8 mouse cellular contexts compared by ENCODE assay signal in genomic region chr1:180976110-180976679, GRCm38 (mm10). TPM values are rescaled to one million over a fixed set of nuclear protein-coding genes. Genes with fewer than 3 reads are reported as not detected.
DNase-seq lines count a peak whose midpoint lies in the region; TF ChIP-seq lines count a peak whose summit lies in the region.
"Had no signal": no experiment of that assay in that cellular context is flagged by ENCODE, and none has a peak within 500 bp of the region (broad histone marks: within the 10 kb centered on the region; RNA-seq: fewer than 3 reads in every experiment).

No protein-coding gene starts in this region.

- H3K27ac ChIP-seq in left cerebral cortex, adult 2 months, result no peak overlapping the region
- H3K27ac ChIP-seq: neural tube, embryonic 13.5 days had no signal

- DNase-seq in left cerebral cortex, adult 2 months (ENCODE audit: extremely low spot score in 1 of 2, low spot score in 2 of 2), result no peak
- DNase-seq in left cerebral cortex, adult 8-10 months (ENCODE audit: low spot score in 2 of 2), result no peak
- peak; percentile 61 for DNase-seq in MN1 (ENCODE audit: low spot score)
- DNase-seq in c-Kit-positive CD71-positive TER-119-positive erythroid progenitor cells, embryonic 14.5 days (ENCODE audit: low spot score), result peak; percentile 64
- DNase-seq in lung, postnatal 25 days (ENCODE audit: low spot score), result peak; percentile 48
- DNase-seq in thymus, postnatal 25 days, result peak; percentile 66
- DNase-seq in frontal cortex, postnatal 25 days (ENCODE audit: low spot score in 2 of 2), result no peak

- no peak overlapping the region for H3K4me3 ChIP-seq in left cerebral cortex, adult 2 months
- H3K4me3 ChIP-seq: neural tube, embryonic 13.5 days had no signal

- intact Hi-C loops in left cerebral cortex, adult 2 months (cut with DNase I), result no loop called here

- peak; percentile 69 for TF ChIP-seq CTCF in left cerebral cortex, adult 2 months (IDR thresholded peaks at IDR 0.05)

RNA-seq across cellular contexts. Expression of gene Tmem63a, which starts 34.1 kb away (rescaled TPM):
- 10 to 100 TPM; 15.4 to 16.3 TPM for total RNA-seq in left cerebral cortex, adult 2 months (2021)
- 10 to 100 TPM; 26.8 to 31.9 (median 30.4) TPM for total RNA-seq in left cerebral cortex, adult 8-10 months (2022)

RNA-seq across cellular contexts. Expression of gene Lefty1, which starts 41.4 kb away (rescaled TPM):
- under 1 TPM in 1 of 2 experiments, not detected in 1; 0.77 TPM for total RNA-seq in left cerebral cortex, adult 2 months (2021)
- under 1 TPM; 0.22 to 0.70 (median 0.49) TPM for total RNA-seq in left cerebral cortex, adult 8-10 months (2022)

RNA-seq across cellular contexts. Expression of gene Ephx1, which starts 44.5 kb away (rescaled TPM):
- 10 to 100 TPM; 29.5 to 32.1 TPM for total RNA-seq in left cerebral cortex, adult 2 months (2021)
- total RNA-seq in left cerebral cortex, adult 8-10 months (2022), result 10 to 100 TPM; 36.8 to 45.6 (median 41.1) TPM

Comparison
In these comparisons a context has a peak if more than half of its experiments do, and no peak if none do; other contexts are left out.
1. DNase-seq: peak in MN1 (single experiment), c-Kit-positive CD71-positive TER-119-positive erythroid progenitor cells, embryonic 14.5 days (single experiment), lung, postnatal 25 days (single experiment) and thymus, postnatal 25 days (single experiment); none in left cerebral cortex, adult 2 months (0 of 2), left cerebral cortex, adult 8-10 months (0 of 2) and frontal cortex, postnatal 25 days (0 of 2).